Mouse (Mus musculus) ES-Bruce4 (cell line): ENCODE results near the gene Lilra6.

Experiments
- CTCF ChIP-seq: IDR thresholded peaks from one replicate; pipeline ENCODE4 v1.8.1; 2011; ENCODE audit warnings: low read depth, low read length
- EP300 ChIP-seq: IDR thresholded peaks from 2 replicates; pipeline ENCODE4 v1.6.1; 2011; ENCODE audit warnings: low read depth, low read length; ENCODE audit not compliant: insufficient read depth
- POLR2A ChIP-seq: IDR thresholded peaks from one replicate; pipeline ENCODE4 v1.8.1; 2011; ENCODE audit warnings: low read length; ENCODE audit not compliant: insufficient read depth

DNA sequence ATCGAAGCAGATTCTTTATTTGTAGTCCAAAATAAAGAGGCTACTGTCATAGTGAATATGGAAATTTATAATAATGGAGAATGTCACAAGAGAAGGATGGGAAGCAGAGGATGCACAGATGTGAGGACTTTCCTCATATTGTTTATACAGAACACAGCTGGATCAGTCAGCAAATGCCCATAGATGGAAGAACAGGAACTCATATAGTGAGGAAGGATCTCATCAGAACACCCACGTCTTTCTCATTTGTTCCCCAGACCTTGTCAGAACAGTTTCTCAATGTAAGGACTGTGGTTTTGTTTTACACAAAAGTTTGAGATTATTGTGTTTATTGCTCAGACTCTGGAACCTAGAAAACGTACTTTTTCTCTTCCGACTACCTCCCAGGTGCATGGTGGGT is 32.9 kb upstream of the Lilra6 start:
- TF ChIP-seq CTCF, result no peak
- no peak for TF ChIP-seq POLR2A
- no peak for TF ChIP-seq EP300
